Mouse (Mus musculus): ENCODE measurements around the gene Tubd1. TPM values are rescaled to one million over a fixed set of nuclear protein-coding genes. Genes with fewer than 3 reads are reported as not detected.
"Not testable (repeated sequence)": the region's sequence is repeated elsewhere in the genome, so short reads cannot be mapped to it uniquely, and the experiment has no call there.

The Tubd1 gene
- polyA plus RNA-seq, 1 experiment, result 6.2 TPM

DNA sequence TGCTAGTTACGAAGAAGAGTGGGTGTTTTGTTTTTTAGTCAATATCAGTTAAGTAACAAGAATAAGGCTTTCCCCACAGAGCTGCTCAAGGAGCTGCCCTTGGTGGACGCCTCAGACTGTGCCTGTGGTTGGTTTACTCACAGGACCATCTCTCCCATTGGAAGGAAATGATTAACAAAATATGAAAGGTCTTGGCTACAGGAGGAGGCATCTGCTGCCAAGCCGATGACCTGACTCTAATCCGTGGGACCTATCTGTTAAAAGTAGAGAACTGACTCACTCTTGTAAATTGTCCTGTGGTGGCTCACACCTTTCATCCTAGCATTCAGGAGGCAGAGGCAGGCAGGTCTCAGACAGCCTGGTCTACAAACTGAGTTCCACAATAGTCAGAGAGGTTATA, 17.3 kb upstream of the Tubd1 start:
- TF ChIP-seq CTCF (IDR thresholded peaks at IDR 0.05; ENCODE audit: low read depth, low read length) (no peak), POLR2A (IDR thresholded peaks at IDR 0.05; ENCODE audit: borderline replicate concordance, low read depth, low read length) (no peak)
- H3K4me1 ChIP-seq (ENCODE audit: control insufficient read depth, insufficient read depth, low read length), result no peaks in the 10 kb centered on the region
- H3K4me3 ChIP-seq (ENCODE audit: insufficient read depth, low read length), result no peak overlapping the region
- H3K27ac ChIP-seq (ENCODE audit: insufficient read depth, low read depth, low read length), result no peak overlapping the region

DNA sequence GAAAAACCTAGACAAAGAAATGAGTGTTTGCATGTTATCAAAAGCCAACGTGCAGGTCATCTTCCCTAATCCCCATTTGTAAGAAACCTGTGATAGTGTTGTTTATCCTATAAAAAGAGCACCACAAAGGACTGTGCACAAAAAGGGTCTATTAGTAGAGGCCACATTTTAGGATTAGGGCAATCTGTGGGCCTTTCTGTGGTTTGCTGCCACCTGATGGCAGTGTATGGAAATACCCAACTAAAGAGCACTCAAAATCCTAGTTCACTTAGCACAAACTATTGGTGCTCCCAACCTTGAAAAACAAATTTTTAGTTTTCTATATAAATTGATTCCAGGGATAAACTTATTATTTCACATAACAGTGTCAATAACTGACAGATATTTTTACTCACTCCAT, 12.0 kb upstream of the Tubd1 start:
- peaks cover 8% of the 10 kb centered on the region; the same call in 1 of the 2 replicates for H3K4me1 ChIP-seq (ENCODE audit: control insufficient read depth, insufficient read depth, low read length)
- TF ChIP-seq POLR2A (IDR thresholded peaks at IDR 0.05; ENCODE audit: borderline replicate concordance, low read depth, low read length) (no peak), CTCF (IDR thresholded peaks at IDR 0.05; ENCODE audit: low read depth, low read length) (no peak)

DNA sequence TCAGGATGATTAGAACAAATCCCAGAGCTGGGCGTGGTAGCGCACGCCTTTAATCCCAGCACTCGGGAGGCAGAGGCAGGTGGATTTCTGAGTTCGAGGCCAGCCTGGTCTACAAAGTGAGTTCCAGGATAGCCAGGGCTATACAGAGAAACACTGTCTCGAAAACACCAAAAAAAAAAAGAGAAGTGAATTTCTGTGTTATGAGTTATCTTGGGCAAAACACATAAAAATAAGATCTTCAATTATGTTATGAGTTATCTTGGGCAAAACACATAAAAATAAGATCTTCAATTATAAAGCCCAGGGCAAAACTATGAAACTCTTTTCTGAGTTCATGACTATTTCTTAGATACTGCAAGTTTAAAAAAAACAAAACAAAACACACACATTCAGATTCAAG, 11.5 kb upstream of the Tubd1 start:
- H3K27ac ChIP-seq (ENCODE audit: insufficient read depth, low read depth, low read length); H3K4me3 ChIP-seq (ENCODE audit: insufficient read depth, low read length); H3K4me1 ChIP-seq (ENCODE audit: control insufficient read depth, insufficient read depth, low read length): not testable (repeated sequence)

More for the DNA sequence above, 12.0 kb upstream of the Tubd1 start:
- Histone ChIP-seq H3K4me3 (ENCODE audit: insufficient read depth, low read length) (no peak overlapping the region), H3K27ac (ENCODE audit: insufficient read depth, low read depth, low read length) (no peak overlapping the region)

DNA sequence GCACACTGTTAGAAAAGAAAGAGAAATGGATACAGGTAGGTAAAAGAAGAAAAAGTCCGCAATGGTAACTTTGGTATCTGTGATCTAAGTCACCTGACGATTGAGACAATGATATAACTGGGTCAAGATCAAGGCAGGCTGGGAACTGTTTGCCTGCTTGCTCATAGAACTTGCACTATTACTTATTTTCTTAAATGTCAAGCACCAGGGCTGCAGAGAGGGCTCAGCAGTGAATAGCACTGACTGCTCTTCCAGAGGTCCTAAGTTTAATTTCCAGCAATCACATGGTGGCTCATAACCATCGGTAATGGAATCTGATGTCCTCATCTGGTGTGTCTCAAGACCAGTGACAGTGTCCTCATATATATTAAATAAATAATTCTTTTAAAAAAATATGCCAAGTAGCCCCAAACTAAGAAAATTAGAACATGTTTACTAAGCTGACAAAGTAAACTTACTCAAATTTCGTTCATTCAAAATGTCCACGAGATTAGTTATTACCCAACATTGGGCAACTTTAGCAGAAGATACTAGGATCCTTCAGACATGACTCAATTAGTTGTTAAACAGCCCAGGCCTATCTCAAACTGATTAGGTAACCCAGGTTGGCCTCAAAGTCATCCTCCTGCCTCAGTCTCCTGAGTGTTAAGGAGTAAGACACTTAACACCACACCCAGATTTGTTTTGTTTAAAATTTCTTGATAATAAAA, 10.4 kb upstream of the Tubd1 start:
- Histone ChIP-seq H3K27ac (ENCODE audit: insufficient read depth, low read depth, low read length) (no peak overlapping the region), H3K4me1 (ENCODE audit: control insufficient read depth, insufficient read depth, low read length) (peaks cover 10% of the 10 kb centered on the region), H3K4me3 (ENCODE audit: insufficient read depth, low read length) (no peak overlapping the region)
- TF ChIP-seq CTCF (IDR thresholded peaks at IDR 0.05; ENCODE audit: low read depth, low read length) (no peak), POLR2A (IDR thresholded peaks at IDR 0.05; ENCODE audit: borderline replicate concordance, low read depth, low read length) (no peak)

DNA sequence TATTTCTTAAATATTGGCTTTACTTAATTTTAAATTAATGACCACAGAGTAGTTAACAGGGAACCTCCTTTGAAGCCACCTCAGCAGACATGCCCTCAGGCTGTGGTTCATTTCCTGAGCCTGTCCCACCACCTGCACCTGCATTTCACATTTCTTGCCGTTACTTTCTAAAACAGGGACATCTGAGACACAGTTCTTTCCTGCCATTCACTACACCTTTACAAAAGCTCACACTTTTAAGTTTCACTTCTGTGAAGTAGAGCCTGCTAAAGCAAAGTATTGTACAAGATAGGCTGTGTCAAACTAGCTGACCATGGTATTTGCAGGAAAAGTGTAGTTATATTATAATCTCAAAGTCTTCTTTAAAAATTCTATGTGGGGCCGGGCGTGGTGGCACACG, 6.0 kb upstream of the Tubd1 start:
- H3K4me1 ChIP-seq (ENCODE audit: control insufficient read depth, insufficient read depth, low read length), result peaks cover 33% of the 10 kb centered on the region
- no peak overlapping the region for H3K4me3 ChIP-seq (ENCODE audit: insufficient read depth, low read length)
- no peak for TF ChIP-seq POLR2A (IDR thresholded peaks at IDR 0.05; ENCODE audit: borderline replicate concordance, low read depth, low read length)
- no peak for TF ChIP-seq CTCF (IDR thresholded peaks at IDR 0.05; ENCODE audit: low read depth, low read length)
- no peak overlapping the region for H3K27ac ChIP-seq (ENCODE audit: insufficient read depth, low read depth, low read length)

DNA sequence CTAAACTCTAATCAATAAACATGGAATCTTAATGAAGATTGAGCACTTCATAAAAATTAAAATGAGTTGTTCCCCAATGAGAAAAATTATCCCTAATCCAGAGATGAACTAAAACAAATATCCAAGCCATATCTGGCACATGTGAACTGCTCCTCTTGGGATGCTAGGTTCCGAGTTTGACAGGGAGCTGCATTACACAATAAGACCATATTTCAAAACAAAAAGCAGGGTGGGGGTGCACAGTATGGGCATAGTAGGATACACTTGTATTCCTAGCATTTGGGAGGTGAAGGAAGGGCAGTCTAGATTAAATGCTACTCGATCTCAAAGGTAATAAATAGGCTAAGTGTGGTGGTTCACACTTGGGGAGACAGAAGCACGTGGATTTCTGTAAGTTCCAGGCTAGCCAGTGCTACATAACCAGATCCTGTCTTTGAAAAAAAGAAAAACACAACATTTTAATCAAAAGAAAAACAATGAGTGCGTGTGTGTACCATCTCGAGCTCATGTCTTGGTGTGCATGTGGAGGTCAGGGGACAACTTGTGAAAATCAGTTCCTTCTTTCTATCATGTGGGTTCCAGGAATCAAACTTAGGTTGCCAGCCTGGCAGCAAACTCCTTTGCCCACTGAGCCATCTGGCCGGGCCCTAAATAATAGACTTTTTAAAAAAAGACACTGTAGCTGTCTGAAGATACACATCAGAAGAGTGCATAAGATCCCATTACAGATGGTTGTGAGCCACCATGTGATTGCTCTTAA, 4.9 kb upstream of the Tubd1 start:
- TF ChIP-seq CTCF (IDR thresholded peaks at IDR 0.05; ENCODE audit: low read depth, low read length), result no peak
- TF ChIP-seq POLR2A (IDR thresholded peaks at IDR 0.05; ENCODE audit: borderline replicate concordance, low read depth, low read length), result no peak
- no peak overlapping the region for H3K4me3 ChIP-seq (ENCODE audit: insufficient read depth, low read length)
- no peak overlapping the region for H3K27ac ChIP-seq (ENCODE audit: insufficient read depth, low read depth, low read length)
- H3K4me1 ChIP-seq (ENCODE audit: control insufficient read depth, insufficient read depth, low read length), result peaks cover 28% of the 10 kb centered on the region

DNA sequence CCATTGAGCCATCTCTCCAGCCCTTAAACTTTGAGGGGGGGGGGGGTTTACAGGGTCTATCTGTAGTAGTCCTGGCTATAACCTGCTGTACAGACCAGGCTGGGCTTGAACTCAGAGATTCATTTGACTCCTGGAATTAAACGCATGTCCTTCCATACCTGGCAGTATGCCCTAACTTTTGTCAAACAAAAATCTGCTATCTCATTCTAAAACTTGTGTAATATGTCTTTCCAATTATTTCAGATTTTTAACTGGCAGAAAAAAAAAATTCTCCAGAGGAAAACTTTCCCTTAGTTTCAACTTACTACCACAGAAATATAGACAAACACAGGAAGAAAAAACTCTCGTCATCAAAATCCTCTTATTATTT, 4.3 kb upstream of the Tubd1 start:
- Histone ChIP-seq H3K4me3 (ENCODE audit: insufficient read depth, low read length) (no peak overlapping the region), H3K27ac (ENCODE audit: insufficient read depth, low read depth, low read length) (no peak overlapping the region), H3K4me1 (ENCODE audit: control insufficient read depth, insufficient read depth, low read length) (peaks cover 28% of the 10 kb centered on the region)
- TF ChIP-seq POLR2A (IDR thresholded peaks at IDR 0.05; ENCODE audit: borderline replicate concordance, low read depth, low read length) (no peak), CTCF (IDR thresholded peaks at IDR 0.05; ENCODE audit: low read depth, low read length) (no peak)

DNA sequence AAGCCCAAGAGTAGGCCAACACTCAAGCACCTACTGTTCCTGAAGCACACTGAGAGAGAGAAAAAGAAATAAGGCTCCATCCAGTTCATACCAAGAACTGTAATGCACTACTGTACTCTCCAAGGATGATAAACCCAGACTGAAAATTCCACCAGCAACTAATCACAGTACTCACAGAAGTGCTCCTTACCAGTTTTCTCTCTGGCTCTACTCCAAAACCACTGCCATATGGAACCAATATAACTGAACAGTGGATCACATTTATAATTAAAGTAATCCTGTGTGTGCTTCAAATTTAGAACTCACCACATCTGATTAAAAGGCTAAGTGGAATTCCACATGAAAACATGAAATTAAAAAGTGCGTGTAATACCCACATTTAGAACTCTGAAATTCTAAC, 1.9 kb upstream of the Tubd1 start:
- no peak for TF ChIP-seq POLR2A (IDR thresholded peaks at IDR 0.05; ENCODE audit: borderline replicate concordance, low read depth, low read length)
- TF ChIP-seq CTCF (IDR thresholded peaks at IDR 0.05; ENCODE audit: low read depth, low read length), result no peak
- Histone ChIP-seq H3K4me1 (ENCODE audit: control insufficient read depth, insufficient read depth, low read length) (peaks cover 31% of the 10 kb centered on the region), H3K27ac (ENCODE audit: insufficient read depth, low read depth, low read length) (no peak overlapping the region), H3K4me3 (ENCODE audit: insufficient read depth, low read length) (no peak overlapping the region)

DNA sequence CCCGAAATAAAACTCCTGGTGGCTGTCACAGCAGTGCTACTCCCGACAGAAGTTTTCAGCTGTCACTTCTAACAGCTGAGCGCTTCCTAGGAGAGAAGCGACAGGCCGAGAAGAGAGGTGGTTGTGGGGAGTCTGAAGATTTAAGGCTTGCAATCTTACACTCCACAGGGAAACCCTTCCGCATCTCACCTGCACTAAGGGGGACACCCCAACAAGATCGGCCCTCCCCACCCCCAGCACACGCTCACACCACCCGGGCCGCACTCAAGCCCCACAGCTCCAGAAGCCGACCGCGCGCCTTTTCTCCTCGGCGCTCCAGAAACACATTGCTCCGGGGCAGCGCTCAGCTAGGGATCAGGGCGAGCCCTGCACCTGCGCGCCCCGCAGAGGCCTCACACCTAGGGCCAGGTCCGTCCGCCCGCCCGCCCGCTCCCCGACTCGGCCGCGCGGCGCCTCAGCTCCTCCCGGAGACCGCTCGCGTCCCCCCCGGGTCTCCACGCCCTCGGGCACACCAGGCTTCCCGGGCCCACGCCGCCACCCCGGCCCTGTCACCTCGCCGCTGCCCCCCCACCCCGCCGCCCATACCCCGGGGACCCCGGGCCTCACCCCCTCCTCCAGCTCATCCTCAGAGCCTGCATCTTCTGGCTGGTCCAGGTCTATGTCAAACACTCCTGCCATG, 692 bp upstream of the Tubd1 start:
- TF ChIP-seq POLR2A (IDR thresholded peaks at IDR 0.05; ENCODE audit: borderline replicate concordance, low read depth, low read length) (no peak), CTCF (IDR thresholded peaks at IDR 0.05; ENCODE audit: low read depth, low read length) (no peak)
- H3K4me1 ChIP-seq (ENCODE audit: control insufficient read depth, insufficient read depth, low read length), result peaks cover 29% of the 10 kb centered on the region

DNA sequence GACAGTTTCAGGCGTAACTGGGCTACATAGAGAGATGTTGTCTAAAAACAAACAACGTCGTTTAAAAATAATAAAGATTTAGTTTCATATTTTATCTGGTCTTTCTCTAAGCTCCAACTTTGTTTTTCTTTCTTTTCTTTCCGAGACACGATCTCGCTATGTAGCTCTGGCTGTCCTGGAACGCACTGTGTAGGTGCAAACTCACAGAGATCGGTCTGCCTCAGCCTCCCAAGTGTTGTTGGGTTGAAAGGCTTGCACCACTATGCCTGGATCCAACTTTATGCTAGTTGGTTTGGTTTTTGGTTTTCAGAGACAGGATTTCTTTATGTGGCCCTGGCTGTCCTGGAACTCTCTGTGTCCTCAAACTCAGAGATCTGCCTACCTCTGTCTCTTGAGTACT, 765 bp downstream of the Tubd1 start:
- Histone ChIP-seq H3K4me3 (ENCODE audit: insufficient read depth, low read length) (peak overlapping the region; percentile 64), H3K27ac (ENCODE audit: insufficient read depth, low read depth, low read length) (peak overlapping the region; percentile 74), H3K4me1 (ENCODE audit: control insufficient read depth, insufficient read depth, low read length) (peaks cover 20% of the 10 kb centered on the region)
- TF ChIP-seq CTCF (IDR thresholded peaks at IDR 0.05; ENCODE audit: low read depth, low read length), result no peak
- TF ChIP-seq POLR2A (IDR thresholded peaks at IDR 0.05; ENCODE audit: borderline replicate concordance, low read depth, low read length), result no peak

More for the DNA sequence above, 692 bp upstream of the Tubd1 start:
- Histone ChIP-seq H3K4me3 (ENCODE audit: insufficient read depth, low read length) (peak overlapping the region; percentile 79), H3K27ac (ENCODE audit: insufficient read depth, low read depth, low read length) (peak overlapping the region; percentile 32; the same call in 1 of the 2 replicates)

All from bone marrow macrophage, adult 2 months (primary cell).